Mouse (Mus musculus) embryonic facial prominence, embryonic 10.5 days (tissue): Measurements from ENCODE around the gene Zfp850. TPM values are rescaled to one million over a fixed set of nuclear protein-coding genes. Genes with fewer than 3 reads are reported as not detected.
"Not testable (repeated sequence)": the region's sequence is repeated elsewhere in the genome, so short reads cannot be mapped to it uniquely, and the experiment has no call there.

Experiments
- DNase-seq: peaks from one replicate; pipeline ENCODE4 v3.0.0-alpha.2; 2017; ENCODE audit warnings: low spot score
- H3K27ac ChIP-seq: fragments of 300-500 bp; sonication (generic); replicated peaks from 2 replicates; pipeline ENCODE4 v1.5.1; 2016; ENCODE audit warnings: mild to moderate bottlenecking
- H3K27me3 ChIP-seq: fragments of 300-500 bp; sonication (generic); replicated peaks from 2 replicates; pipeline ENCODE4 v1.6.1; 2016; ENCODE audit warnings: low read depth, mild to moderate bottlenecking; ENCODE audit not compliant: poor library complexity, severe bottlenecking
- H3K36me3 ChIP-seq: fragments of 300-500 bp; sonication (generic); replicated peaks from 2 replicates; pipeline ENCODE4 v1.6.1; 2016; ENCODE audit warnings: mild to moderate bottlenecking, moderate library complexity
- H3K4me1 ChIP-seq: fragments of 300-500 bp; sonication (generic); 2 replicates; pipeline ENCODE4 v1.6.1; 2016
- H3K4me3 ChIP-seq: fragments of 300-500 bp; sonication (generic); 2 replicates; pipeline ENCODE4 v1.5.1; 2016; ENCODE audit warnings: mild to moderate bottlenecking, moderate library complexity
- H3K9me3 ChIP-seq: fragments of 300-500 bp; sonication (generic); 2 replicates; pipeline ENCODE4 v1.6.1; 2016; ENCODE audit warnings: mild to moderate bottlenecking
- WGBS: fragments of 180-500 bp; shearing (Covaris S2); methylation state at CpG from one replicate; pipeline ENCODE4 v1.1.7; 2016; 5-methylcytosine and 5-hydroxymethylcytosine counted together
- polyA plus RNA-seq: library from polyadenylated mRNA; unstranded; fragments of >200 nt; fragmentation: Nextera tagmentation; extraction: Ambion mirVana; gene quantifications from 2 replicates; pipeline ENCODE4 v1.2.1, GENCODE M21; 2016

Gene Zfp850
- polyA plus RNA-seq, 1 experiment from 2014 or later = 8.4 TPM

- WGBS = 47% methylated on average over 6 of the region's 7 CpGs
- H3K4me3 ChIP-seq, H3K9me3 ChIP-seq, DNase-seq, H3K27me3 ChIP-seq, H3K27ac ChIP-seq, H3K36me3 ChIP-seq, H3K4me1 ChIP-seq: not testable (repeated sequence)
Measured at GRCm38 (mm10) chr7:27941869-27942268, 72.0 kb downstream of the Zfp850 start.

Other genes with a start within 250 kb of the Zfp850 start
- gene Zfp626, start 206.9 kb downstream of the Zfp850 start, polyA plus RNA-seq = 1.9 and 2.4 TPM in 2 replicates
- gene Zfp59, start 175.5 kb downstream of the Zfp850 start, polyA plus RNA-seq = 10.1 and 10.2 TPM in 2 replicates
- 3.6 and 3.9 TPM in 2 replicates for gene Zfp607a, start 156.6 kb downstream of the Zfp850 start, polyA plus RNA-seq
- 9.8 and 10.9 TPM in 2 replicates for gene Zfp974, start 84.7 kb downstream of the Zfp850 start, polyA plus RNA-seq
- gene Zfp780b, start 34.9 kb downstream of the Zfp850 start, polyA plus RNA-seq = 21.5 and 22.2 TPM in 2 replicates
- gene Psmc4, start 36.0 kb upstream of the Zfp850 start, polyA plus RNA-seq = 416 and 431 TPM in 2 replicates
- gene Fcgbp, start 57.1 kb upstream of the Zfp850 start, polyA plus RNA-seq = 0.30 and 0.88 TPM in 2 replicates
- 0.03 and 0.06 TPM in 2 replicates for gene 9530053A07Rik, start 115.4 kb upstream of the Zfp850 start, polyA plus RNA-seq
- gene Fbl, start 155.6 kb upstream of the Zfp850 start, polyA plus RNA-seq = 171 and 181 TPM in 2 replicates
- 16.6 TPM in 2 replicates for gene Dyrk1b, start 165.4 kb upstream of the Zfp850 start, polyA plus RNA-seq